Mouse (Mus musculus) embryonic facial prominence, embryonic 11.5 days (tissue): Measurements from ENCODE around the gene Mtif3. TPM values are rescaled to one million over a fixed set of nuclear protein-coding genes. Genes with fewer than 3 reads are reported as not detected.

ENCODE experiments used
- ATAC-seq: fragments of 200-750 bp; cut with Nextera tagmentation; replicated peaks from 2 replicates; pipeline ENCODE4 v1.8.0; 2017; ENCODE audit warnings: low read depth; ENCODE audit not compliant: insufficient number of reproducible peaks, low FRiP score, low TSS enrichment
- DNase-seq: peaks from one replicate; pipeline ENCODE4 v3.0.0-alpha.2; 2015; ENCODE audit warnings: low spot score
- H3K27ac ChIP-seq: fragments of 300-500 bp; sonication (generic); replicated peaks from 2 replicates; pipeline ENCODE4 v1.5.1; 2014; ENCODE audit warnings: mild to moderate bottlenecking, low read depth, low read length, control low read depth
- H3K27me3 ChIP-seq: fragments of 300-500 bp; sonication (generic); 2 replicates; pipeline ENCODE4 v1.6.1; 2014; ENCODE audit warnings: mild to moderate bottlenecking, low read length, moderate library complexity, mixed read lengths; ENCODE audit not compliant: control insufficient read depth, insufficient read depth
- H3K36me3 ChIP-seq: fragments of 300-500 bp; sonication (generic); replicated peaks from 2 replicates; pipeline ENCODE4 v1.6.1; 2014; ENCODE audit warnings: low read depth, mild to moderate bottlenecking, low read length, moderate library complexity, mixed read lengths; ENCODE audit not compliant: control insufficient read depth, insufficient read depth
- H3K4me1 ChIP-seq: fragments of 300-500 bp; sonication (generic); 2 replicates; pipeline ENCODE4 v1.6.1; 2014; ENCODE audit warnings: low read length, mixed read lengths; ENCODE audit not compliant: control insufficient read depth, insufficient read depth
- H3K4me2 ChIP-seq: fragments of 300-500 bp; sonication (generic); 2 replicates; pipeline ENCODE4 v1.6.1; 2014; ENCODE audit warnings: low read depth, mild to moderate bottlenecking, control low read depth, low read length, moderate library complexity
- H3K4me3 ChIP-seq: fragments of 300-500 bp; sonication (generic); 2 replicates; pipeline ENCODE4 v1.5.1; 2014; ENCODE audit warnings: low read depth, low read length, control low read depth
- H3K9ac ChIP-seq: fragments of 300-500 bp; sonication (generic); replicated peaks from 2 replicates; pipeline ENCODE4 v1.6.1; 2014; ENCODE audit warnings: mild to moderate bottlenecking, control low read depth, low read length
- H3K9me3 ChIP-seq: fragments of 300-500 bp; sonication (generic); replicated peaks from 2 replicates; pipeline ENCODE4 v1.6.1; 2016; ENCODE audit warnings: mild to moderate bottlenecking, low read length, inconsistent platforms, mixed read lengths; ENCODE audit not compliant: control insufficient read depth
- WGBS: fragments of 180-500 bp; shearing (Covaris S2); extraction: QIAGEN DNeasy Blood & Tissue Kit; methylation state at CpG from one replicate; pipeline ENCODE4 v1.1.7; 2014; 5-methylcytosine and 5-hydroxymethylcytosine counted together
- polyA plus RNA-seq: library from polyadenylated mRNA; unstranded; fragments of >200 nt; fragmentation: Nextera tagmentation; extraction: Ambion mirVana; gene quantifications from 2 replicates; pipeline ENCODE4 v1.2.1, GENCODE M21; 2014

Mtif3 gene
- polyA plus RNA-seq, 1 experiment from 2014 or later: 28.5 TPM

GRCm38 (mm10) chr5:146989051-146989450, 25.5 kb upstream of the Mtif3 start:
- no peaks in the 10 kb centered on the region for H3K36me3 ChIP-seq
- no peak overlapping the region for H3K27ac ChIP-seq
- no peaks in the 10 kb centered on the region for H3K9me3 ChIP-seq
- no peak for DNase-seq
- no peak overlapping the region for H3K4me2 ChIP-seq
- 77% methylated on average over 5 of the region's 5 CpGs for WGBS
- H3K4me1 ChIP-seq: no peaks in the 10 kb centered on the region
- H3K9ac ChIP-seq: no peak overlapping the region
- peaks cover 4% of the 10 kb centered on the region; the same call in 1 of the 2 replicates for H3K27me3 ChIP-seq
- ATAC-seq: no peak
- H3K4me3 ChIP-seq: no peak overlapping the region

- DNase-seq: no peak
- H3K27ac ChIP-seq: no peak overlapping the region
- H3K9ac ChIP-seq: no peak overlapping the region
- H3K4me2 ChIP-seq: no peak overlapping the region
- no peaks in the 10 kb centered on the region for H3K9me3 ChIP-seq
- peaks cover 5% of the 10 kb centered on the region; the same call in 1 of the 2 replicates for H3K27me3 ChIP-seq
- no peak for ATAC-seq
- no peak overlapping the region for H3K4me3 ChIP-seq
- no peaks in the 10 kb centered on the region for H3K36me3 ChIP-seq
- WGBS: 90% methylated on average over 10 of the region's 10 CpGs
- no peaks in the 10 kb centered on the region for H3K4me1 ChIP-seq
Measured at GRCm38 (mm10) chr5:146987588-146987987, 24.0 kb upstream of the Mtif3 start.

- Histone ChIP-seq H3K4me1 (no peaks in the 10 kb centered on the region), H3K4me2 (no peak overlapping the region), H3K36me3 (no peaks in the 10 kb centered on the region), H3K4me3 (no peak overlapping the region), H3K9ac (no peak overlapping the region), H3K27me3 (peaks cover 6% of the 10 kb centered on the region; the same call in 1 of the 2 replicates), H3K9me3 (no peaks in the 10 kb centered on the region), H3K27ac (no peak overlapping the region)
- 63% methylated on average over 21 of the region's 21 CpGs for WGBS
- DNase-seq (no peak), ATAC-seq (no peak)
Measured at GRCm38 (mm10) chr5:146985725-146986433, 22.3 kb upstream of the Mtif3 start.

- H3K4me1 ChIP-seq: no peaks in the 10 kb centered on the region
- H3K27me3 ChIP-seq: peaks cover 6% of the 10 kb centered on the region; the same call in 1 of the 2 replicates
- no peaks in the 10 kb centered on the region for H3K36me3 ChIP-seq
- H3K27ac ChIP-seq: no peak overlapping the region
- 14% methylated on average over 8 of the region's 8 CpGs for WGBS
- DNase-seq (peak; percentile 79), ATAC-seq (no peak)
- no peak overlapping the region for H3K4me2 ChIP-seq
- H3K9ac ChIP-seq: no peak overlapping the region
- H3K4me3 ChIP-seq: no peak overlapping the region
- no peaks in the 10 kb centered on the region for H3K9me3 ChIP-seq
Measured at GRCm38 (mm10) chr5:146983216-146983615, 19.6 kb upstream of the Mtif3 start.

GRCm38 (mm10) chr5:146981376-146981775, 17.8 kb upstream of the Mtif3 start:
- DNase-seq: no peak
- Histone ChIP-seq H3K4me3 (no peak overlapping the region), H3K4me1 (no peaks in the 10 kb centered on the region), H3K9ac (no peak overlapping the region), H3K27ac (no peak overlapping the region), H3K4me2 (no peak overlapping the region), H3K36me3 (no peaks in the 10 kb centered on the region), H3K9me3 (no peaks in the 10 kb centered on the region), H3K27me3 (peaks cover 6% of the 10 kb centered on the region; the same call in 1 of the 2 replicates)
- WGBS: 88% methylated on average over 6 of the region's 6 CpGs
- ATAC-seq: no peak

- Histone ChIP-seq H3K36me3 (no peaks in the 10 kb centered on the region), H3K27me3 (no peaks in the 10 kb centered on the region), H3K9ac (no peak overlapping the region), H3K4me3 (no peak overlapping the region), H3K9me3 (no peaks in the 10 kb centered on the region), H3K4me1 (no peaks in the 10 kb centered on the region), H3K4me2 (no peak overlapping the region), H3K27ac (no peak overlapping the region)
- DNase-seq (no peak), ATAC-seq (no peak)
- 69% methylated on average over 13 of the region's 13 CpGs for WGBS
Measured at GRCm38 (mm10) chr5:146974781-146975123, 11.2 kb upstream of the Mtif3 start.

- 85% methylated on average over 25 of the region's 25 CpGs for WGBS
- H3K36me3 ChIP-seq: no peaks in the 10 kb centered on the region
- H3K27me3 ChIP-seq: no peaks in the 10 kb centered on the region
- DNase-seq (no peak), ATAC-seq (no peak)
- no peak overlapping the region for H3K9ac ChIP-seq
- no peaks in the 10 kb centered on the region for H3K4me1 ChIP-seq
- H3K27ac ChIP-seq: no peak overlapping the region
- H3K4me3 ChIP-seq: no peak overlapping the region
- H3K9me3 ChIP-seq: no peaks in the 10 kb centered on the region
- H3K4me2 ChIP-seq: no peak overlapping the region
Measured at GRCm38 (mm10) chr5:146973858-146974780, 10.5 kb upstream of the Mtif3 start.

GRCm38 (mm10) chr5:146973353-146973752, 9.8 kb upstream of the Mtif3 start:
- ATAC-seq: no peak
- H3K4me1 ChIP-seq: no peaks in the 10 kb centered on the region
- H3K4me2 ChIP-seq: no peak overlapping the region
- no peak overlapping the region for H3K4me3 ChIP-seq
- 90% methylated on average over 9 of the region's 9 CpGs for WGBS
- no peak for DNase-seq
- no peaks in the 10 kb centered on the region for H3K36me3 ChIP-seq
- no peaks in the 10 kb centered on the region for H3K9me3 ChIP-seq
- no peak overlapping the region for H3K9ac ChIP-seq
- no peaks in the 10 kb centered on the region for H3K27me3 ChIP-seq
- H3K27ac ChIP-seq: no peak overlapping the region
